Mouse (Mus musculus) hindbrain, embryonic 15.5 days (tissue): ENCODE data around the gene Ccdc146. TPM values are rescaled to one million over a fixed set of nuclear protein-coding genes. Genes with fewer than 3 reads are reported as not detected.

Experiments used
- ATAC-seq: fragments of 200-750 bp; cut with Nextera tagmentation; 2 replicates; pipeline ENCODE4 v1.8.0; 2017; ENCODE audit warnings: low read depth, moderate number of reproducible peaks, moderate TSS enrichment; ENCODE audit not compliant: low FRiP score
- H3K27ac ChIP-seq: fragments of 300-500 bp; sonication (generic); replicated peaks from 2 replicates; pipeline ENCODE4 v1.5.1; 2015; ENCODE audit warnings: mild to moderate bottlenecking, inconsistent platforms
- H3K27me3 ChIP-seq: fragments of 300-500 bp; sonication (generic); 2 replicates; pipeline ENCODE4 v1.6.1; 2015; ENCODE audit warnings: control low read depth, inconsistent platforms
- H3K36me3 ChIP-seq: fragments of 300-500 bp; sonication (generic); 2 replicates; pipeline ENCODE4 v1.6.1; 2015; ENCODE audit warnings: control low read depth, inconsistent platforms
- H3K4me1 ChIP-seq: fragments of 300-500 bp; sonication (generic); replicated peaks from 2 replicates; pipeline ENCODE4 v1.6.1; 2015; ENCODE audit warnings: control low read depth, inconsistent platforms
- H3K4me2 ChIP-seq: fragments of 300-500 bp; sonication (generic); 2 replicates; pipeline ENCODE4 v1.6.1; 2015; ENCODE audit warnings: moderate library complexity, mild to moderate bottlenecking, inconsistent platforms
- H3K4me3 ChIP-seq: fragments of 300-500 bp; sonication (generic); 2 replicates; pipeline ENCODE4 v1.5.1; 2015; ENCODE audit warnings: mild to moderate bottlenecking, inconsistent platforms
- H3K9ac ChIP-seq: fragments of 300-500 bp; sonication (generic); 2 replicates; pipeline ENCODE4 v1.6.1; 2015; ENCODE audit warnings: inconsistent platforms
- H3K9me3 ChIP-seq: fragments of 300-500 bp; sonication (generic); 2 replicates; pipeline ENCODE4 v1.6.1; 2016; ENCODE audit warnings: control low read depth, inconsistent platforms
- WGBS: fragments of 180-500 bp; shearing (Covaris S2); methylation state at CpG from one replicate; pipeline ENCODE4 v1.1.7; 2015; 5-methylcytosine and 5-hydroxymethylcytosine counted together
- polyA plus RNA-seq: library from polyadenylated mRNA; unstranded; fragments of >200 nt; fragmentation: Nextera tagmentation; extraction: Ambion mirVana; gene quantifications from 2 replicates; pipeline ENCODE4 v1.2.1, GENCODE M21; 2015

Gene Ccdc146
- polyA plus RNA-seq, 1 experiment from 2014 or later = 1.0 TPM

GRCm38 (mm10) chr5:21383392-21384251 is 40.9 kb downstream of the Ccdc146 start:
- no peak overlapping the region for H3K27ac ChIP-seq
- H3K4me1 ChIP-seq = no peaks in the 10 kb centered on the region
- no peaks in the 10 kb centered on the region for H3K27me3 ChIP-seq
- WGBS = 48% methylated on average over 14 of the region's 14 CpGs
- no peaks in the 10 kb centered on the region for H3K36me3 ChIP-seq
- no peak overlapping the region for H3K4me3 ChIP-seq
- no peak for ATAC-seq
- H3K4me2 ChIP-seq = no peak overlapping the region
- no peak overlapping the region for H3K9ac ChIP-seq
- no peaks in the 10 kb centered on the region for H3K9me3 ChIP-seq

- H3K4me3 ChIP-seq = no peak overlapping the region
- H3K9me3 ChIP-seq = no peaks in the 10 kb centered on the region
- H3K27me3 ChIP-seq = no peaks in the 10 kb centered on the region
- no peak overlapping the region for H3K27ac ChIP-seq
- H3K4me1 ChIP-seq = no peaks in the 10 kb centered on the region
- H3K4me2 ChIP-seq = no peak overlapping the region
- H3K36me3 ChIP-seq = no peaks in the 10 kb centered on the region
- H3K9ac ChIP-seq = no peak overlapping the region
- WGBS = 73% methylated on average over 6 of the region's 6 CpGs
- ATAC-seq = no peak
Observed at GRCm38 (mm10) chr5:21382678-21383077, 41.8 kb downstream of the Ccdc146 start.

- no peak for ATAC-seq
- Histone ChIP-seq H3K9ac (no peak overlapping the region), H3K4me2 (no peak overlapping the region), H3K27ac (no peak overlapping the region), H3K27me3 (no peaks in the 10 kb centered on the region), H3K4me3 (no peak overlapping the region), H3K9me3 (no peaks in the 10 kb centered on the region), H3K36me3 (no peaks in the 10 kb centered on the region), H3K4me1 (no peaks in the 10 kb centered on the region)
- WGBS = 64% methylated on average over 6 of the region's 6 CpGs
Observed at GRCm38 (mm10) chr5:21381986-21382385, 42.5 kb downstream of the Ccdc146 start.

GRCm38 (mm10) chr5:21378397-21378796 is 46.1 kb downstream of the Ccdc146 start:
- Histone ChIP-seq H3K4me1 (no peaks in the 10 kb centered on the region), H3K4me2 (no peak overlapping the region), H3K27ac (no peak overlapping the region), H3K36me3 (no peaks in the 10 kb centered on the region), H3K4me3 (no peak overlapping the region), H3K9ac (no peak overlapping the region), H3K27me3 (no peaks in the 10 kb centered on the region), H3K9me3 (no peaks in the 10 kb centered on the region)
- WGBS = 83% methylated on average over 2 of the region's 2 CpGs
- ATAC-seq = no peak

- 80% methylated on average over 4 of the region's 4 CpGs for WGBS
- Histone ChIP-seq H3K27me3 (no peaks in the 10 kb centered on the region), H3K4me2 (no peak overlapping the region), H3K9ac (no peak overlapping the region), H3K4me1 (peaks cover 12% of the 10 kb centered on the region), H3K9me3 (no peaks in the 10 kb centered on the region), H3K27ac (no peak overlapping the region), H3K36me3 (no peaks in the 10 kb centered on the region), H3K4me3 (no peak overlapping the region)
- ATAC-seq = no peak
Observed at GRCm38 (mm10) chr5:21376935-21377334, 47.5 kb downstream of the Ccdc146 start.

GRCm38 (mm10) chr5:21373180-21373518 is 51.3 kb downstream of the Ccdc146 start:
- 63% methylated on average over 7 of the region's 7 CpGs for WGBS
- Histone ChIP-seq H3K9me3 (no peaks in the 10 kb centered on the region), H3K27ac (no peak overlapping the region), H3K4me3 (peak overlapping the region; percentile 49), H3K9ac (peak overlapping the region; percentile 51; the same call in 1 of the 2 replicates), H3K36me3 (no peaks in the 10 kb centered on the region), H3K4me2 (peak overlapping the region; percentile 85), H3K27me3 (no peaks in the 10 kb centered on the region), H3K4me1 (peaks cover 18% of the 10 kb centered on the region)
- no peak for ATAC-seq

GRCm38 (mm10) chr5:21372493-21373179 is 51.8 kb downstream of the Ccdc146 start, which contains the start of gene Fgl2:
Gene Fgl2, plus strand, starts transcription at chr5:21372642.
- peak; percentile 94 for ATAC-seq
- Histone ChIP-seq H3K4me3 (peak within 1 kb of the TSS; percentile 49), H3K36me3 (no peaks in the 10 kb centered on the region), H3K9me3 (no peaks in the 10 kb centered on the region), H3K27ac (no peak within 1 kb of the TSS; the same call in 1 of the 2 replicates), H3K4me1 (peaks cover 18% of the 10 kb centered on the region), H3K27me3 (no peaks in the 10 kb centered on the region), H3K9ac (peak within 1 kb of the TSS; percentile 51), H3K4me2 (peak within 1 kb of the TSS; percentile 85)
- 5% methylated on average over 31 of the region's 31 CpGs for WGBS

GRCm38 (mm10) chr5:21371920-21372319 is 52.6 kb downstream of the Ccdc146 start:
- WGBS = 34% methylated on average over 5 of the region's 5 CpGs
- 0 out of 2 replicates have a peak, but pooled peaks have one; percentile 50 for ATAC-seq
- no peaks in the 10 kb centered on the region for H3K27me3 ChIP-seq
- H3K4me1 ChIP-seq = peaks cover 18% of the 10 kb centered on the region
- no peaks in the 10 kb centered on the region for H3K9me3 ChIP-seq
- H3K27ac ChIP-seq = no peak overlapping the region
- H3K9ac ChIP-seq = peak overlapping the region; percentile 51
- H3K4me3 ChIP-seq = peak overlapping the region; percentile 49
- no peaks in the 10 kb centered on the region for H3K36me3 ChIP-seq
- H3K4me2 ChIP-seq = peak overlapping the region; percentile 85

GRCm38 (mm10) chr5:21370218-21370947 is 54.1 kb downstream of the Ccdc146 start:
- H3K27me3 ChIP-seq = no peaks in the 10 kb centered on the region
- no peaks in the 10 kb centered on the region for H3K9me3 ChIP-seq
- H3K27ac ChIP-seq = no peak overlapping the region
- WGBS = 87% methylated on average over 5 of the region's 5 CpGs
- H3K4me3 ChIP-seq = no peak overlapping the region
- H3K4me2 ChIP-seq = no peak overlapping the region
- peaks cover 18% of the 10 kb centered on the region for H3K4me1 ChIP-seq
- H3K36me3 ChIP-seq = no peaks in the 10 kb centered on the region
- no peak for ATAC-seq
- no peak overlapping the region for H3K9ac ChIP-seq

- H3K9ac ChIP-seq = no peak overlapping the region
- H3K27me3 ChIP-seq = no peaks in the 10 kb centered on the region
- peaks cover 11% of the 10 kb centered on the region for H3K4me1 ChIP-seq
- no peak overlapping the region for H3K4me2 ChIP-seq
- 27% methylated on average over 2 of the region's 2 CpGs for WGBS
- no peak overlapping the region for H3K27ac ChIP-seq
- no peak overlapping the region for H3K4me3 ChIP-seq
- H3K9me3 ChIP-seq = no peaks in the 10 kb centered on the region
- ATAC-seq = no peak
- H3K36me3 ChIP-seq = no peaks in the 10 kb centered on the region
Observed at GRCm38 (mm10) chr5:21367514-21367913, 57.0 kb downstream of the Ccdc146 start.

- Histone ChIP-seq H3K4me2 (no peak overlapping the region), H3K9ac (no peak overlapping the region), H3K4me3 (no peak overlapping the region), H3K9me3 (no peaks in the 10 kb centered on the region), H3K36me3 (no peaks in the 10 kb centered on the region), H3K27ac (no peak overlapping the region), H3K27me3 (no peaks in the 10 kb centered on the region), H3K4me1 (peaks cover 1% of the 10 kb centered on the region)
- 73% methylated on average over 4 of the region's 4 CpGs for WGBS
- ATAC-seq = no peak
Observed at GRCm38 (mm10) chr5:21366338-21367053, 58.0 kb downstream of the Ccdc146 start.
